Mouse (Mus musculus) limb, embryonic 11.5 days (tissue): Measurements from ENCODE around the gene Zbtb20. TPM values are rescaled to one million over a fixed set of nuclear protein-coding genes. Genes with fewer than 3 reads are reported as not detected.

Experiments used
- ATAC-seq: fragments of 200-750 bp; cut with Nextera tagmentation; 2 replicates; pipeline ENCODE4 v1.8.0; 2017; ENCODE audit warnings: low read depth; ENCODE audit not compliant: insufficient number of reproducible peaks, low FRiP score, low TSS enrichment
- DNase-seq: peaks from one replicate; pipeline ENCODE4 v3.0.0-alpha.2; 2015; ENCODE audit warnings: low spot score
- H3K27ac ChIP-seq: fragments of 300-500 bp; sonication (generic); replicated peaks from 2 replicates; pipeline ENCODE4 v1.5.1; 2014; ENCODE audit warnings: low read depth, mild to moderate bottlenecking, low read length
- H3K27me3 ChIP-seq: fragments of 300-500 bp; sonication (generic); 2 replicates; pipeline ENCODE4 v1.6.1; 2014; ENCODE audit warnings: mild to moderate bottlenecking, low read length, mixed read lengths; ENCODE audit not compliant: control insufficient read depth, insufficient read depth
- H3K36me3 ChIP-seq: fragments of 300-500 bp; sonication (generic); 2 replicates; pipeline ENCODE4 v1.6.1; 2014; ENCODE audit warnings: mild to moderate bottlenecking, low read length, moderate library complexity, mixed read lengths; ENCODE audit not compliant: control insufficient read depth, insufficient read depth
- H3K4me1 ChIP-seq: fragments of 300-500 bp; sonication (generic); 2 replicates; pipeline ENCODE4 v1.6.1; 2014; ENCODE audit warnings: low read length, mixed read lengths; ENCODE audit not compliant: control insufficient read depth, insufficient read depth
- H3K4me2 ChIP-seq: fragments of 300-500 bp; sonication (generic); 2 replicates; pipeline ENCODE4 v1.6.1; 2014; ENCODE audit warnings: low read depth, mild to moderate bottlenecking, moderate library complexity; ENCODE audit not compliant: severe bottlenecking
- H3K4me3 ChIP-seq: fragments of 300-500 bp; sonication (generic); 2 replicates; pipeline ENCODE4 v1.5.1; 2014; ENCODE audit warnings: low read depth, low read length
- H3K9ac ChIP-seq: fragments of 300-500 bp; sonication (generic); 2 replicates; pipeline ENCODE4 v1.6.1; 2014; ENCODE audit warnings: mild to moderate bottlenecking, low read length
- H3K9me3 ChIP-seq: fragments of 300-500 bp; sonication (generic); 2 replicates; pipeline ENCODE4 v1.6.1; 2016; ENCODE audit warnings: low read length; ENCODE audit not compliant: control insufficient read depth
- WGBS: fragments of 180-500 bp; shearing (Covaris S2); extraction: QIAGEN DNeasy Blood & Tissue Kit; methylation state at CpG from one replicate; pipeline ENCODE4 v1.1.7; 2014; 5-methylcytosine and 5-hydroxymethylcytosine counted together
- polyA plus RNA-seq: library from polyadenylated mRNA; unstranded; fragments of >200 nt; fragmentation: Nextera tagmentation; extraction: Ambion mirVana; gene quantifications from 2 replicates; pipeline ENCODE4 v1.2.1, GENCODE M21; 2014

The Zbtb20 gene
- polyA plus RNA-seq, 1 experiment from 2014 or later = 12.9 TPM

DNA sequence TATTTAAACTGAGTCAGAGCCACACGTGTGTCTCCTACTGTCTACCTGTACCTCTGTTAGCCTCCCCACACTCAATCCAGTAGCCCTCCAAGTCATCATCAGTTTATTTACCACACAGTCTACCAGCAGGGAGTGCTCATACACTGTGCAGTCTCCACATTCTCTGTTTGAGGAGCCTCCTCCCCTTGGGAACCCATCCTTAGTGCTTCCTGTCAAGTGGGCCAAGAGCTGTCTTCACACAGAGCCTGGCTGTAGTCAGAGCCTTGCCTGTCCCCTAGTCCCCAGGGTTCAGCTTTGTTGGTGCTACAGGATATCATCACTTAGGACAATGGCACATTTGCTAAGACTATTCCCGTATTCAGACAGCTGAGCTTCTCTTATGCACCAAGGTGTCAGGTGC is 519.1 kb downstream of the Zbtb20 start:
- 92% methylated on average over 2 of the region's 2 CpGs for WGBS
- no peaks in the 10 kb centered on the region for H3K4me1 ChIP-seq
- no peak for ATAC-seq
- H3K9me3 ChIP-seq = no peaks in the 10 kb centered on the region
- H3K27me3 ChIP-seq = no peaks in the 10 kb centered on the region
- H3K27ac ChIP-seq = no peak overlapping the region
- H3K36me3 ChIP-seq = no peaks in the 10 kb centered on the region
- H3K4me3 ChIP-seq = no peak overlapping the region
- no peak overlapping the region for H3K4me2 ChIP-seq
- no peak overlapping the region for H3K9ac ChIP-seq
- no peak for DNase-seq

DNA sequence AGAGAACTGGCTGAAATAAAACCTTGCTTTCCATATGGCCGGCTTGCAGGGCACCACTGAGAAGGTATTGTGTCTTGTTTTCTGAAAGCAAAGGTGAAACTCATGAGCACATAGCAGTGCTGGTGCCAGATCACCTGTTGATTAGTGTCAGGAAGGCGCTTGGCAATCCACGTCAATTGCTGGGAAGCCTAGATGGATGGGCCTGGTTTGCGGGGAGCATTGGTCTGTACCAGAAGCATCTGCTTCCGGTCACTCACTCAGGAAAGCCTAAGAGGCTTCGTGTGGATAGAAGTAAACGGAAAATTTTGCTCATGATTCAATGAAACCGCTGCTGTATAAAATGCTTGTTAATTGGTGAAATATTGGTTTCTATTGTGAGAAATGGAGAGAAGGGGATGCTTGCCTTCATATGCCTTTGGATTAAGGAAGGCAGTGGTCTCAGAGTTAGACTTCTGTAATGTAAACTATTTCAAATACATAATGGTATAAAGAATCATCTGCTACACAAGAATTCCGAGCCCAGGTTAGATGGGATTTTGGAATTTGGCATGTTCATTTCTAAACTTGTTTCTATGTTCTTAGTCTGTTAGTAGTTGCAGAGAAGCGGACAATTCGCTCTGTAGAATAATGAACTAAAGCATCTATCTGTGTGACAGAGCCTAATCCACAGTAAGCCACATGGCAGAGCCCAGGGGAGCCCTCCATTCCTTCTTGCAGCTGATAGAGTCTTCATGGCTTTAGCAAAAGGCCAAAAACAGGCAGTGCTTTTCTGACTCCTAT is 521.4 kb downstream of the Zbtb20 start:
- Histone ChIP-seq H3K27me3 (no peaks in the 10 kb centered on the region), H3K27ac (no peak overlapping the region), H3K9me3 (no peaks in the 10 kb centered on the region), H3K36me3 (no peaks in the 10 kb centered on the region), H3K4me1 (no peaks in the 10 kb centered on the region), H3K4me2 (no peak overlapping the region), H3K4me3 (no peak overlapping the region), H3K9ac (no peak overlapping the region)
- WGBS = 88% methylated on average over 11 of the region's 11 CpGs
- ATAC-seq = no peak
- no peak for DNase-seq

DNA sequence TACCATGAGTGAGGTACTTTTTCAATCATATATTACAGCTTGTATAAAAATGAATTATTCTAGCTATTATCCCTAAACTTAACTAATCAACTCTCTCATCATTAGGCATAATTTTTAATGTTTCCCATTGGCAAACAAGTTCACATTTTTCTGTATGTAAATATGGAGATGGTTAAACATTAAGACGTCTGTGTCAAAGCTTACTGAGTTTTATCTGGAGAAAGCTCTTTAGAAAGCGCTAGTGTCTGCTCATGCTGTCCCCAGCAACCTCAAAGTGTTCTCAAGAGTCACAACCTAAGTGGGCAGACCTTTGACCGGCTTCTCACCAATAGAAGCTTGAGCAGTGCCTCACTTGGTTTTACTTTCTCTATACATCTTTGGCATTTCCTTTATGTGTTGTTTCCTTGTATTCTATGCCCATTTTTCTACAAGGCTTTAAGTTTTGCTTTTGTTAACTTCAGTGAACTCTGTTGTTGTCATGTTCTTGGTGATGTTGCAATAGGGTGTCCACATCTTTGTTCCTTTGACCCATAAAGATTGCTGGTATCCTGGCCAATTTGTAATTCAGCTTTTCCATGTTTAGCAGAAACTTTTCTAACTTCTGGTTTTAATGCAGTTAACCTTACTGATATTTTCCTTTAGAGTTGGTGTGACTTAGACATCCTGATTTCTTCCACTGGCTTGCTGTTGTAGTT is 522.1 kb downstream of the Zbtb20 start:
- Histone ChIP-seq H3K27me3 (no peaks in the 10 kb centered on the region), H3K9me3 (no peaks in the 10 kb centered on the region), H3K4me1 (no peaks in the 10 kb centered on the region), H3K9ac (no peak overlapping the region), H3K27ac (no peak overlapping the region), H3K4me2 (no peak overlapping the region), H3K36me3 (no peaks in the 10 kb centered on the region), H3K4me3 (no peak overlapping the region)
- 91% methylated on average over 3 of the region's 3 CpGs for WGBS
- DNase-seq (no peak), ATAC-seq (no peak)

DNA sequence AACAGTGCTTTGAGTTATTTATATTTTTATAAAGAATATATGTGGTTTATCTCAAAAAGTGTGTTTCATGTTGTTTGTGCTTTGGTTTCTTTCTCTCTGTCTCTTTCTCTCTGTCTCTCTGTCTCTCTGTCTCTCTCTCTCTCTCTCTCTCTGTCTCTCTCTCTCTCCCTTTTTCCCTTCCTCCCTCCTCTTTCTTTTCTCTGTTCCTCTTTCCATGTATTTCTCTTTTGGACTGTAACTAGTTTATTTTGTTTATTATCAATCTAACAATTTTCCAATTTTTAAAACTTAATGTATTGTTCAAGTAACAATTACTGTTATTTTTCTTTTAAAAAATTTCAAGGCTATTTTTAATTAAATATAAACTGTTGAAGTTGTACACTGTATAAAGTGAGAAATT is 523.7 kb downstream of the Zbtb20 start:
- H3K9me3 ChIP-seq = no peaks in the 10 kb centered on the region
- H3K4me1 ChIP-seq = no peaks in the 10 kb centered on the region
- no peak for DNase-seq
- H3K27me3 ChIP-seq = no peaks in the 10 kb centered on the region
- ATAC-seq = no peak
- no peak overlapping the region for H3K27ac ChIP-seq
- H3K4me3 ChIP-seq = no peak overlapping the region
- no peaks in the 10 kb centered on the region for H3K36me3 ChIP-seq
- H3K4me2 ChIP-seq = no peak overlapping the region
- no peak overlapping the region for H3K9ac ChIP-seq

DNA sequence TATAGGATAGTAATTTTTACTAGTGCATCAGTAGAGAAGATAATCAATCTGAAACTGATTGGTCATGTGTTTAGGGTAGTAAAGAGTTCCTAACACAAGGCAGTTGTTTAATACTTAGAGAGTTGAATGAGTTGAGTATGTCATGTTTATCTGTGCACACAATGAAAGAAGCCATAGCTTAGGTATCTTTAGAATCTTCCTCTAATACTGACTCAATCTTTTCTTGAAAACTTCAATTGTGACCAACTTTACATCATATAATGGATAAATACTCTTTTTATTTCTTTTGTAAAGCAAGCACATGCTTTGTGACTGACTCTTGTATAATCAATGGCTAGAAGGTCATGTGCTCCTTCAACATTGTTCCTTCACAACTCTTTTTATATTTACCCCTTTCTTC is 524.4 kb downstream of the Zbtb20 start:
- no peak overlapping the region for H3K27ac ChIP-seq
- no peak overlapping the region for H3K4me2 ChIP-seq
- H3K4me3 ChIP-seq = no peak overlapping the region
- H3K36me3 ChIP-seq = no peaks in the 10 kb centered on the region
- no peak for DNase-seq
- ATAC-seq = no peak
- H3K9ac ChIP-seq = no peak overlapping the region
- no peaks in the 10 kb centered on the region for H3K9me3 ChIP-seq
- no peaks in the 10 kb centered on the region for H3K4me1 ChIP-seq
- H3K27me3 ChIP-seq = no peaks in the 10 kb centered on the region

DNA sequence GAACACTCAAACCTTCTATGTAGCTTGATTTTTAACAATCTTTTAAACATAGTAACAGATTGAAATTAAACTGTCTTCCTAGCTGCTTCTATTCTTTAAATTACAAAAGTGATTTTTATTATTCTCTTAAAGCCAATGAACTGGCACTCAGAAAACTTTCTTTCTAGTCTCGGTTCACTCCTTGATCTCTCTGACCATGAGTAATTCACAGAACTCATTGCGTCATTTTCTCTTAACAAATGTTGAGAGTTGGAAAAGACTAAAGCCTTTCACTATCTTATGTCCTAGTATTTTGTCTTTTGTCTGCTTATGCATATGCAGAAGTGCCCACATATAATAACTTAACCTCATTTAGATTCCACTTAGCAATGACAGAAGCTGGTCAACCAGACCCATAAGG is 525.3 kb downstream of the Zbtb20 start:
- ATAC-seq = no peak
- Histone ChIP-seq H3K4me1 (no peaks in the 10 kb centered on the region), H3K9me3 (no peaks in the 10 kb centered on the region), H3K9ac (no peak overlapping the region), H3K4me2 (no peak overlapping the region), H3K36me3 (no peaks in the 10 kb centered on the region), H3K4me3 (no peak overlapping the region), H3K27me3 (no peaks in the 10 kb centered on the region), H3K27ac (no peak overlapping the region)
- no peak for DNase-seq
- WGBS = 91% methylated on average over 2 of the region's 2 CpGs

DNA sequence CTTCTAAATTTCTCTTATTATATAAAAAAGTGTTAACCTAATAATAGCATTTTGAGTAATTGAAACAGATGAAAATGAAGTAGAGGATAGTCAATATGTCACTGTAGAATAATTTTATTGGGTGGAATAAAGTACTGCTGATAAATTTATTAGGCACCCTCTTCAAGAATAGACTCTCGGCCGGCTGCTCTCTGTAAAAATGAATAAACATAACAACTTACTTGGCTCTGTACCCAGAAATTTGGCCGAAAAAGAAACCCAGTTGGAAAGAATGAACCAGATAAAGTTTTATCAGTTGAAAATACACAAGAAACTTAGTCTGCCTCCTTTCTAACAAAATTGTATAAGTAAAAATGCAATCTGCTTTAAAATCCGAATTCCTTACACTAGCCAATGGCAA is 527.2 kb downstream of the Zbtb20 start:
- 86% methylated on average over 4 of the region's 4 CpGs for WGBS
- no peaks in the 10 kb centered on the region for H3K9me3 ChIP-seq
- no peak overlapping the region for H3K27ac ChIP-seq
- no peak overlapping the region for H3K9ac ChIP-seq
- H3K36me3 ChIP-seq = no peaks in the 10 kb centered on the region
- no peak overlapping the region for H3K4me3 ChIP-seq
- no peak overlapping the region for H3K4me2 ChIP-seq
- DNase-seq (no peak), ATAC-seq (no peak)
- no peaks in the 10 kb centered on the region for H3K27me3 ChIP-seq
- no peaks in the 10 kb centered on the region for H3K4me1 ChIP-seq

DNA sequence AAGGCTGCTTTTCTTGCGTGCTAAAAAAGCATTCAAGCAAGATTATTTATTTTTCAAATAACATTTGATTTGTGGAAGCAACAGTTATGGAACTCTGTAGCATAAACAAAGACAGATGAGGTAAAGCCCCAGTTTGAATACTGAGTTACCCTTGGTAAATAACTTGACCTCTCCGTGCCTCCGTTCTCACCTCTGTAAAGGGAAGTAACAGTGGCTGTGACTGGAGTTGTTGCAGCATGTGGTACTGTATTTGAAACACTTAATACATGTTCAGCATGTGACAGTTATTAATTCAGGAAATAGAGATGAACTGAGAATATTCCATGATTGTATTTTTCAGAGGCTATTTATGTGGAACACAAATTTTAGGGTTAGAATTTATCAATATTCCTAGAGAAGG is 529.4 kb downstream of the Zbtb20 start:
- no peak for DNase-seq
- Histone ChIP-seq H3K4me3 (no peak overlapping the region), H3K9ac (no peak overlapping the region), H3K4me2 (no peak overlapping the region), H3K4me1 (0 out of 2 replicates have a peak, but pooled peaks cover 3% of the 10 kb centered on the region), H3K9me3 (no peaks in the 10 kb centered on the region), H3K27me3 (no peaks in the 10 kb centered on the region), H3K36me3 (no peaks in the 10 kb centered on the region), H3K27ac (no peak overlapping the region)
- 88% methylated on average over 3 of the region's 3 CpGs for WGBS
- no peak for ATAC-seq
